Mouse (Mus musculus) lung, postnatal 4 days (tissue): ENCODE measurements around the gene Col13a1.
A peak's percentile ranks its signal among the peaks of the same experiment; 100 is the strongest.

Experiments used
- DNase-seq, 2 experiments: peaks; one replicate each; pipeline ENCODE4 v3.0.0; 2021

The Col13a1 gene

GRCm38 (mm10) chr10:61967207-61967606 is 11.7 kb downstream of the Col13a1 start:
- DNase-seq: no peak

DNA sequence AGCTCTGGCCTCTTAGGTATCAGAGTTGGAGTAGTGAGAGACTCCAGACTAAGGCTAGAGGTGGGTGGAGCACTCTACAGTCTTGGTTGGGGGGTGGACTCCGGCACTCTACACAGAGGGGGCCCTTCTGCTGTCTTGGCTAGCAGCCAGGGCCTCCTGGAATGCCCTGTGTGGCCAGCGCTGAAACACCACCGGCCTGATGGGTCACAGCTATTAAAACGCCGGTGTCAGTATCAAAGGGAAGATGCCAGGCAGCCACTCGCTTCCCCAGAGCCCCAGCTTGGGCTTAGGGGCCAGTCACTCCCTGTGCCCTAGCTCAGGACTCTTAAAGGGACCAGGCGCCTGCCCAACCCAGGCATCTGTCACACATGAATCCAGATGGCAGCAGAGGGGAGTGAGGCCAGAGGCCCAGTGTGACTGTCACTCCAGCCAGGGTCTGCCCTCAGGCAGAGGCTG is 13.5 kb downstream of the Col13a1 start:
- no peak for DNase-seq

DNA sequence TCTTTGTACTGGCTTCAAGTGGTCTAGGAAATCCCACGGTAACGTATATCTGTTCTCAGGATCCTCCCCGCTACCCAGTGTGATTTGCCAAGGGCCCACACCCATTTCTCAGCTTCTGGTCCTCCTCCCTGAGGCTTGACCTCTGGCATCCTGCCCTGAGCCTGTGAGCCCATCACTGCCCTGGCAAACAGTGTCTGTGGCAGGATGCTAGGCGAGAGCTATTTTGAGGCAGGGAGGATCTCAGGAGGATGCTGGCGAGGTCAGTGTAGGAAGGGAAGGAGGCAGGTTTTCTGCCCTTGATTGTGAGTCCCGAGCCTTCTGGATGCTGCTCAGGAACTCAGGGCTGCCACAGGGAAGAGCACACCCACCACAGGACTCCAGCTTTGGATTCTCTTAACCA is 22.2 kb downstream of the Col13a1 start:
- peak; percentile 59 to 75 for DNase-seq

GRCm38 (mm10) chr10:61953916-61954315 is 25.0 kb downstream of the Col13a1 start:
- DNase-seq: no peak

- no peak for DNase-seq
Observed at GRCm38 (mm10) chr10:61949542-61949941, 29.4 kb downstream of the Col13a1 start.

GRCm38 (mm10) chr10:61944386-61944785 is 34.5 kb downstream of the Col13a1 start:
- no peak for DNase-seq

DNA sequence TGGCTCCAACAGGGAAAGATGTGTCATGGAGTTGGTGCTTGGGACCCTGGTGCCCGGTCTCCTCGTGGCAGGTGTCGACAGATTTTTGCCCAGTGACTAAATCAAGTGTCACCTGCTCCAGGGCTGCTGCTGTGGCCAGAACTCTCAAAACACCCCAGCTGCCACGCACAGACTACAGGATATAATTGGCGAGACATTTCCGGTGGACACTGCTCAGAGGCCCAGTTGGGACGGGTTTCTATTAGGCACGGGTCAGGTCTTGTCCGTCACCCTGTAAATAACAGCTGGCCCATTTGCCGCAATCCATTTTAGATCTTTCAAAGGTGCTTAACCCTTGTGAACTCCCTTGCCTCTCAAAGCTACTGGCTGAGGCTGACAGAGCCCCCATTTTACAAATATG is 35.4 kb downstream of the Col13a1 start:
- no peak for DNase-seq

DNA sequence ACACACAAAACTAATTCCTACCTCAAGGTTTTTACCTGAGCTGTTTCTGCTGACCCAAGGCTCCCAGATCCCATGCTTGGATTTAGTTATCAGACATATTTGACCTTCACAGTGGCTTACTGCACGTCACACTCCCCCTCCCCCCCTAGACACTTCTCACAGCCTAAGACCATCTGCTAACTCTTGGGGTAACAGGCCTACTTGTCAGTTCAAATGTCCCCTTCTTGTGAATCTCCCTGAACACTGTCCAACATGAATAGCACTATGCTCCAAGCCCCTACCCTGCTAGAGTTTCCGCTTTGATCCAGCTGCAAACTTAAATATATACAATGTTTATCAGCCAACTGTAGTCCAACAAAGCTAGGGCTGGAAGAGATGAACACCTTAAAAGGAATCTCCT is 36.2 kb downstream of the Col13a1 start:
- DNase-seq: no peak

GRCm38 (mm10) chr10:61936211-61937121 is 42.4 kb downstream of the Col13a1 start:
- DNase-seq: peak; percentile 17 to 61

GRCm38 (mm10) chr10:61931678-61932077 is 47.2 kb downstream of the Col13a1 start:
- DNase-seq: no peak

- no peak for DNase-seq
Observed at GRCm38 (mm10) chr10:61929901-61930300, 49.0 kb downstream of the Col13a1 start.

DNA sequence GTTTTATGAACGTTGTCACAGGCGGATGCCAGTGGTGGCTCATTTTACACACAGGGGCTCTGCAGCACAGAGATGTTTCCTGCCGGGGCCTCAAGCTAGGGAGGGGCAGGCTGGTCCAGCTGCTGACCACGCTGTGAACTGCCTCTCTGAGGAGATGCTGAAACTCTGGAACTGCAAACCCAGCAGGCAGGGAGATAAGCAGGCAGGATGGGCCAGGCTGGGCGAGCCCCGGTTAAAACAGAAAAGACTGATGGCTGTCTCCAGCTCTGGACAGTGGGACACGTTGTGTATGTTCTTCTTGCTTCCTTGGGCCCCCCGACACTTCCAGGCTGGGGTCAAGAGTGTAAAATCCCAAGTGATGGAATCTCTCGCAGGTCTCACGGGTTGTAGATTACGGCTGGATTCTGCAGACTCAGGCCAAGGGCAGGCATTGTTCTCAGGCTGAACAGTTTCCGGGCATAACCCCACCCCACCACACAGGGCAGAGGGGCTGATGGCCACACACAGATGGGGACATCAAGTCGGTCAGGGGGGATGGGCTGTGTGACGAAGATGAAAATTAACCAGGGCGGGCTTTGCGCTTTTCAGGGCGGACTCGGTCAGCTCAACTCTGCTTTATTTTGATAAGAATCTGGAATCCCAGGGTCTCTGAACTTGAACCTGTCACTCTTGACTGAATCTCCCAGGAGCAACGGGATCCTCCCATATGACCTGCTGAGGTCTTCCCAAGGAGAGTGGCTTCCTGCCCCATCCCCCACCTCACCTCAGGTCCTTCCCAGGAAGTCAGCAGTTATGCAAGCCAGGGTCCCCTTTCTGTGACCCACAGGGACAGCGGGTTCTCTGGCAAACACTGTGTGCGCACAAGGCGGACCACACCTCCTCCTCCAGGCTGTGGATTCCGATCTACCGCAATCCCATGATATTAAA is 49.9 kb downstream of the Col13a1 start:
- peak; percentile 52 to 74 for DNase-seq

- DNase-seq: no peak
Observed at GRCm38 (mm10) chr10:61925691-61926090, 53.2 kb downstream of the Col13a1 start.

DNA sequence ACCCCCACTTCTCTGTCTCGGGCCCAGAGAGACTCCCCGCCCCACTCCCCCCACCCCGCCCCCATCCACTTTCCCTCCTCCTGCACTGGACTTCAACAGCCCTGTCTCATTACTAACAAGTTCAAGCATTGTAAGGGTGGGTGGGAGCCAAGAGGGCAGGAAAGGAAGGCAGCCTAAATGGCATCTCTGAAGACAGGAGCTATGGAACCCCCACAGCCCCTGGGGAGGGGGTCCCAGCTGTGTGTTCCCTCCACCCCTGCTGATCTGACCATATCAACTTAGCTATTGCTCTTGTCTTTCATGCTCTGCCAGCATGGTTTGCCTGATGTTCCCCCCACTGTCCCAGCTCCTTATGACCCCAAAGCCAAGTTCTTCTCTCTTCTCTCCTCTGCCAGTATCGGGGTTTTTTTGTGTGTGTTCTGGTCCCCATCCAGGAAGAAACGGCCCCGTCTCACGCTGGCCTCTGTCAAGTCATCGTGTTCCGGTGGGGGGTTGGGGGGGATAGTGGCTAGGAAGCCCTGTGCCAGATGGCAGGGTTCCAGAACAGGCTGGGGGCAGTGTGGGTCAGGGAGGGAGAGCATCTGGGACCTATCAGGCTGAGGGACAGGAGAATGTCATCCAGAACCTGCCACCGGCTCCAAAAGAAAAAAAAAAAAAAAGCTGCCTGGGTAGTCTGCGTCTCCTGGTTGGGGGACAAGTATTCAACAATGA is 58.1 kb downstream of the Col13a1 start:
- peak; percentile 77 to 90 for DNase-seq

DNA sequence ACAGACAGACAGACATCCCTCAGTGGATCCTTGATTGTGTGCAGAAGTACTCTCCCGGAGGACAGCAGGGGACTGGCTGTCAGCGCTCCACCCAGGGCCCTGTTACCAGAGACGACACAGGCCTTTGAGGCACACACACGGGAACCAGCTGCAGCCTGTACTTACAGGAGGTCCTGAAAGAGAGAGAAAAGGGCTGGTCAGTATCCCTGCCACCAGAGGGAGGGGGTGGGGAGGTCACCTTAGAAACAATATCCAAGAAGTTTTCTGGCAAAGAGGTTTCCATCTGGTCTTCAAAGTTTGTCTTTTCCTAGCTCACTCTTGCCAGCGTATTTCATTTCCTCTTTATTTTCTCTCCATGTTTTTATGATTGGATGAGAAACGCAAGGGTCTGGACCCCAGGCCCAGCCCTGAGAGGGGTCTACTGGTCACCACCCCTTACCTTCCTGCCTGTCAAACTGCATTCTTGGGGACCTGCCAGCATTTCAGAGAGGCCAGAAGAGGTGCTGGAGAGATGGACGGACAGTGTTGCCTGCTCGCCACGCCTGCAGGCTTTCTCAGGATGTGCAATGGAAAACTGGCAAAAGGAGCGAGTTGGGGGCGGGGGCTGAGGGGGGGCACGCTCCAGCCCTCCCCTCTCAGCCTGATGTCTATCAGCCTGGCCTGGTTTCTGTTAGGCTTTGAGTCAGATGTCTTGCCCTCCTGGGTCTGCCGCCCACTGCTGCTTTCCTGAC is 58.8 kb downstream of the Col13a1 start:
- DNase-seq: peak; percentile 61 to 84

DNA sequence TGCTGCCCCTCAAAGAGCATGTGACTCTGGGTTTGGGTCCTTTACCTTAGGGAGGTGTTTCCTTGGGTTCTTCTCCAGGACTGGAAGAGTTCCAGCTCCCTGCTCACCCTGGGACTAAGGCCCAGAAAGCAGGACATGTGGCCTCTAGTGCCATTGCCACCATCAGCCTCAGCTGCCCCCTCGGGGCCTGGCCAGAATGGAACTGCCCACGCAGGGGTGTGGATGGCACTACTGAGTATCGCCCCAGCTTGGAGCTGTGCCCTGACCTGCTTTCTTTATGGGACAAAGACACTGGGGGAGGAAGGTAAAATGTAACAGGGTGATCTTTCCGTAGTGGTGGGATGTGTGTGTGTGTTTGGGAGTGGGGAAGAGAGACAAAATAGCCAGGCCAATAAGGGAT is 59.4 kb downstream of the Col13a1 start:
- no peak for DNase-seq

DNA sequence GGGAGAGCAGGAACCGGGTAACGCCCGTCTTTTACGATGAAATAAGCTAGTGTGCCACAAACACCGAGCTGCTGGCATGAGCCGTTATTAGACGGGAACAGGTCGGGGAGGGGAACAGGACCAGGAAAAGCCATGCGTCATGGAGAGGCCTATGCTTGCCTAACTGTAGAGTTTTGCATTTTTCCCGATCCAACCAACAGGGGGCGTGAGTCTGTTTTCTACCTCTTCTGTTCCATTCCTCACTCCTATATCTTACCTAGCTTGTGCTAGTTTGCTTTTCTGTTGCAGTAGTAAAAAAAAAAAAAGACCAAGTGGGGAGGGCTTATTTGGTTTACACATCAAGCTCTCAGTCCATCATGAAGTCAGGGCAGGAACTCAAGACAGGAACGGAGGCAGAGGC is 61.8 kb downstream of the Col13a1 start:
- DNase-seq: no peak

- DNase-seq: no peak
Observed at GRCm38 (mm10) chr10:61911770-61912169, 67.1 kb downstream of the Col13a1 start.

DNA sequence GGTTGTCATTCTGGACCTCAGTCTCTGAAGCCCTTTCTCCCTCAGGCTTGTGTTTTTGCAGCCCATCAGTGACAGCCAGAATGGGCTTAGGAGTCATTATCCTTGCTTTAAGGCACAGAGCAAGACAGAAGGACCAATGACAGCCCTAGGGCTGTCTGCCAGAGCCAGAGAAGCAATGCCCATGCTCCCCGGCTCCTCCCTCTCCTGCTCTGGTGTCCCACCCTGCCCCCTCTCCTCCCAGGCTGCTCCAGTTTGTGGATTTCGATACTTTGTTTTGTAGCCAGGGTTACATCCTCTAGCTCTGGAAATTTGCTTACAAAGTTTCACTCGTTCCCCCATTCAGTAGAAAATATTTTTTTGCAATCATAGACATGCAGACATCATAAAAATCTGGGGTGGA is 69.9 kb downstream of the Col13a1 start:
- DNase-seq: peak; percentile 60 to 85

DNA sequence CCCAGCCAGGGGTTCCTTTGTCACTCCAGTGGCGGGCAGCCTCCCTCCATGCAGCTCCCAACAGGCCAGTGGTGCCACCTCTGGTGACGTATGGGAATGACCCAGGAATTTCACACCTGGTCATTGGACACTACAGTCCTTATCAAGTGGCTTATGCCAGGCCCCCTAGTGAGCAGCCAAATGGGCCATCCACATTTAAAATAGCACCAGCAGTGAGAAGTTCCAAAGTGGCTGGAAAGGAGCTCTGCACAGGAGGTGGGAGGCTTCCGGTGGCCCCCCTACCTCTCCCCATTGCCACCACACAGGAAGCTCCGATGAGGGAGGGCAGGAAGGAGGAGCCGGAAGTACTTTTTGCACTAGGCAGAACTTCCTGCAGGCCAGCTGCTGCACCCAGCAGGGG is 72.7 kb downstream of the Col13a1 start:
- DNase-seq: peak; percentile 41 to 45

GRCm38 (mm10) chr10:61905308-61905707 is 73.6 kb downstream of the Col13a1 start:
- peak; percentile 48 to 81 for DNase-seq

DNA sequence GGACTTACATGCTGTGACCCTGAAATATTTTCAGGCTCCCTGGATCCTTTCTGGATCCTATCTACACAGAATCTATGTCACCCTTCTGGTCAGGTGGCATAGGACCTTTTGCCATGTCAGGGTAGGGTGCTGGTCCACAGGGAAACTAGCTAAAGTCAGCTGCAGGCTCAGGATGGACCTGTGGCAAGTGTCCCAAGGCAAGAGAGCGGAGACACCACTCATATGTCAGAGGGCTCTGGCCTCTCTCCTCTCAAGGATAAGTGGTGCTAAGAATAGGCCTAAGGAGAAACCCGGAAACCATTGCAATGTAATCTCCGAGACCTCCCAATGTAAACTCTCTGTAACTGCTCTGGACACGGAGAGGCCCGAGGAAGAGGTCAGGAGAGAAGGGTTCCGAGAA is 80.8 kb downstream of the Col13a1 start:
- no peak for DNase-seq
